Mouse (Mus musculus): ENCODE results near the gene Sh3glb1.

DNA sequence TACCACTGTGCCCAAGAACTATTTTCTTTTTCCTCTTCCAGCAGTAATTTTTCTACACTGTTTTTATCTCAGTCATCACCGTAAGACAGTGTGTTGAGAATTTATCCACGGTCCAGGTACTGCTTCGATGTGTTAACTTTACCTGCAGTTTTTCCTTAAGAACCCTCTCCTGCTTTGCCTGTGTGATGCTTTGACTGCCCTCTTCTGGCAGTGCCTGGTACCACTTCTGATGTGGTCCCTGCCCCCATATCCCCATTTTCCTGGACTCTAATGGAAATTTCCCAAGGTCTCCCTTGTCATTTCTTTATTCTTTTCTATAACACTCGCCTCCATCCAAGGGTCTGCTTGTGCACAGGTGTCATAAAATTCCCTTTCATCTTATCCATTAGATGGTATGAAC lies 3.3 kb upstream of the Sh3glb1 start:
- TF ChIP-seq CTCF (IDR thresholded peaks at IDR 0.05; ENCODE audit: low read depth, low read length) (peak; percentile 63), POLR2AphosphoS5 (IDR thresholded peaks at IDR 0.05; ENCODE audit: insufficient replicate concordance, low read depth, low read length) (no peak), TAL1 (conservative IDR thresholded peaks at IDR 0.05; ENCODE audit: low read depth, low read length) (no peak), GATA1 (IDR thresholded peaks at IDR 0.05; ENCODE audit: borderline replicate concordance, low read length) (no peak)
